Comparison of ENCODE assay signal across 25 mouse cellular contexts in genomic region chr15:8897487-8898158, GRCm38 (mm10).
DNase-seq lines count a peak whose midpoint lies in the region; ATAC-seq lines count a peak whose summit lies in the region.
"Had no signal": no experiment of that assay in that cellular context is flagged by ENCODE, and none has a peak within 500 bp of the region (broad histone marks: within the 10 kb centered on the region; RNA-seq: fewer than 3 reads in every experiment).

No protein-coding gene starts in this region.

- 21% methylated on average over 11 of the region's 11 CpGs for WGBS in liver, embryonic 15.5 days (ENCODE audit: insufficient replicate concordance)

- DNase-seq in MEL-GATA-1-ER (ENCODE audit: extremely low read depth, low read depth) (peak; percentile 77), liver (peak; percentile 14)
- no peak for DNase-seq in right cerebral cortex, postnatal 25 days
- no peak for DNase-seq in left cerebral cortex, postnatal 25 days (ENCODE audit: low spot score in 2 of 2)
- no peak for DNase-seq in adrenal gland, postnatal 10 days
- DNase-seq: adrenal gland, postnatal 25 days; cerebellum, adult 11-12 months; cerebellum, postnatal 10 days; forebrain, postnatal 0 days; gastrocnemius, postnatal 25 days; heart, adult 18-20 months; heart, postnatal 10 days; kidney, adult 11 months; kidney, postnatal 10 days; lung, postnatal 4 days; right cerebral cortex, postnatal 4 days; thymus, postnatal 14 days had no signal

- H3K27ac ChIP-seq in liver, embryonic 15.5 days (replicated peaks): 0 out of 2 replicates have a peak overlapping the region, but pooled peaks have one; percentile 25
- H3K27ac ChIP-seq: forebrain, embryonic 10.5 days; hindbrain, embryonic 12.5 days; limb, embryonic 12.5 days; lung, embryonic 15.5 days had no signal

- no peak overlapping the region for H3K4me3 ChIP-seq in liver, embryonic 15.5 days (replicated peaks)
- H3K4me3 ChIP-seq: forebrain, embryonic 10.5 days; heart, embryonic 12.5 days; hindbrain, embryonic 12.5 days; limb, embryonic 12.5 days; lung, embryonic 15.5 days had no signal

- intact Hi-C loops in left cerebral cortex, postnatal 25 days (cut with DNase I): no loop called here

- peak; percentile 87 for ATAC-seq in liver, embryonic 15.5 days (ENCODE audit: insufficient read depth)
- ATAC-seq in frontal cortex, adult (ENCODE audit: low TSS enrichment): no peak
- ATAC-seq: forebrain, postnatal 0 days had no signal

- H3K9me3 ChIP-seq in liver, embryonic 15.5 days (replicated peaks): no peaks in the 10 kb centered on the region
- H3K9me3 ChIP-seq: forebrain, embryonic 10.5 days; heart, embryonic 12.5 days; hindbrain, embryonic 12.5 days; limb, embryonic 12.5 days; lung, embryonic 15.5 days had no signal

- peak overlapping the region; percentile 34; the same call in 1 of the 2 replicates for H3K4me2 ChIP-seq in liver, embryonic 15.5 days
- H3K4me2 ChIP-seq: heart, embryonic 12.5 days; hindbrain, embryonic 12.5 days; limb, embryonic 12.5 days; lung, embryonic 15.5 days; midbrain, embryonic 11.5 days had no signal

- peaks cover 11% of the 10 kb centered on the region for H3K4me1 ChIP-seq in liver, embryonic 15.5 days (replicated peaks)
- H3K4me1 ChIP-seq: forebrain, embryonic 10.5 days; heart, embryonic 12.5 days; hindbrain, embryonic 12.5 days; limb, embryonic 12.5 days; lung, embryonic 15.5 days had no signal

- no peaks in the 10 kb centered on the region for H3K27me3 ChIP-seq in liver, embryonic 15.5 days
- H3K27me3 ChIP-seq: heart, embryonic 12.5 days; hindbrain, embryonic 12.5 days; limb, embryonic 12.5 days; lung, embryonic 15.5 days had no signal

- H3K36me3 ChIP-seq in liver, embryonic 15.5 days (replicated peaks): no peaks in the 10 kb centered on the region
- H3K36me3 ChIP-seq: forebrain, embryonic 10.5 days; heart, embryonic 12.5 days; hindbrain, embryonic 12.5 days; limb, embryonic 12.5 days; lung, embryonic 15.5 days had no signal

- H3K9ac ChIP-seq in liver, embryonic 15.5 days: no peak overlapping the region
- H3K9ac ChIP-seq: forebrain, postnatal 0 days; heart, embryonic 12.5 days; hindbrain, embryonic 12.5 days; limb, embryonic 12.5 days; lung, embryonic 15.5 days had no signal

Comparison
In these comparisons a context has a peak if more than half of its experiments do, and no peak if none do; other contexts are left out.
1. DNase-seq: peak in MEL-GATA-1-ER (single experiment) and liver (single experiment); none in right cerebral cortex, postnatal 25 days (single experiment), left cerebral cortex, postnatal 25 days (0 of 2) and adrenal gland, postnatal 10 days (single experiment).